Mouse (Mus musculus) kidney, embryonic 15.5 days (tissue): ENCODE measurements around the gene Sema6d. TPM values are rescaled to one million over a fixed set of nuclear protein-coding genes. Genes with fewer than 3 reads are reported as not detected.

Experiments used
- ATAC-seq: fragments of 200-750 bp; cut with Nextera tagmentation; replicated peaks from 2 replicates; pipeline ENCODE4 v1.8.0; 2017; ENCODE audit warnings: moderate TSS enrichment; ENCODE audit not compliant: low FRiP score
- H3K27ac ChIP-seq: fragments of 300-500 bp; sonication (generic); 2 replicates; pipeline ENCODE4 v1.5.1; 2015; ENCODE audit warnings: mild to moderate bottlenecking, inconsistent platforms
- H3K27me3 ChIP-seq: fragments of 300-500 bp; sonication (generic); 2 replicates; pipeline ENCODE4 v1.6.1; 2015; ENCODE audit warnings: inconsistent platforms
- H3K36me3 ChIP-seq: fragments of 300-500 bp; sonication (generic); 2 replicates; pipeline ENCODE4 v1.6.1; 2015; ENCODE audit warnings: inconsistent platforms
- H3K4me1 ChIP-seq: fragments of 300-500 bp; sonication (generic); 2 replicates; pipeline ENCODE4 v1.6.1; 2015; ENCODE audit warnings: inconsistent platforms
- H3K4me2 ChIP-seq: fragments of 300-500 bp; sonication (generic); 2 replicates; pipeline ENCODE4 v1.6.1; 2015; ENCODE audit warnings: moderate library complexity, mild to moderate bottlenecking, inconsistent platforms
- H3K4me3 ChIP-seq: fragments of 300-500 bp; sonication (generic); replicated peaks from 2 replicates; pipeline ENCODE4 v1.5.1; 2015; ENCODE audit warnings: mild to moderate bottlenecking, inconsistent platforms
- H3K9ac ChIP-seq: fragments of 300-500 bp; sonication (generic); 2 replicates; pipeline ENCODE4 v1.6.1; 2015; ENCODE audit warnings: mild to moderate bottlenecking, inconsistent platforms
- H3K9me3 ChIP-seq: fragments of 300-500 bp; sonication (generic); replicated peaks from 2 replicates; pipeline ENCODE4 v1.6.1; 2016; ENCODE audit warnings: inconsistent platforms
- WGBS: fragments of 180-500 bp; shearing (Covaris S2); methylation state at CpG from one replicate; pipeline ENCODE4 v1.1.7; 2015; ENCODE audit warnings: mixed read lengths; 5-methylcytosine and 5-hydroxymethylcytosine counted together
- polyA plus RNA-seq: library from polyadenylated mRNA; unstranded; fragments of >200 nt; fragmentation: Nextera tagmentation; extraction: Ambion mirVana; gene quantifications from 2 replicates; pipeline ENCODE4 v1.2.1, GENCODE M21; 2015

Sema6d gene
- polyA plus RNA-seq, 1 experiment from 2014 or later = 9.5 TPM

DNA sequence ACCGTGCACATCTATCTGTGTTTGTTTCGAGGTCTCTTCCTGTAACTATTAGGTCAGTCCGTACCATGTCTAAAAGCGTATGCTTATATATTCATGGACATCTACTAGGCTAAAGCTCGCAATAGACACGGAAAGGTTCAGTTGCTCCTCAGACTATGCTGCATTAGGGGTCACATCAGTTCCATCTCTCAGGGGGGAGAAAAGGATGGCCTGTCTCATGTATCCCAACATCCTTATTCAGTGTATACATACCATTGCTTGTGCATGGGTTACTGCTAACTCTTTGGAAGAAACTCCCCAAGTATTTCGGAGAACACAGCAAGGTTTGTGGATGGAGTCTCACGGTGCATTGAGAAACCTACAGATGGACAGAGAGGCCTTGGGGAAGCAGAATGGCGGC, 571.5 kb downstream of the Sema6d start:
- no peak overlapping the region for H3K9ac ChIP-seq
- no peaks in the 10 kb centered on the region for H3K9me3 ChIP-seq
- H3K4me1 ChIP-seq = peaks cover 3% of the 10 kb centered on the region; the same call in 1 of the 2 replicates
- H3K27me3 ChIP-seq = no peaks in the 10 kb centered on the region
- peaks cover 66% of the 10 kb centered on the region for H3K36me3 ChIP-seq
- WGBS = 95% methylated on average over 9 of the region's 9 CpGs
- ATAC-seq = no peak
- no peak overlapping the region for H3K4me2 ChIP-seq
- no peak overlapping the region for H3K27ac ChIP-seq
- no peak overlapping the region for H3K4me3 ChIP-seq

DNA sequence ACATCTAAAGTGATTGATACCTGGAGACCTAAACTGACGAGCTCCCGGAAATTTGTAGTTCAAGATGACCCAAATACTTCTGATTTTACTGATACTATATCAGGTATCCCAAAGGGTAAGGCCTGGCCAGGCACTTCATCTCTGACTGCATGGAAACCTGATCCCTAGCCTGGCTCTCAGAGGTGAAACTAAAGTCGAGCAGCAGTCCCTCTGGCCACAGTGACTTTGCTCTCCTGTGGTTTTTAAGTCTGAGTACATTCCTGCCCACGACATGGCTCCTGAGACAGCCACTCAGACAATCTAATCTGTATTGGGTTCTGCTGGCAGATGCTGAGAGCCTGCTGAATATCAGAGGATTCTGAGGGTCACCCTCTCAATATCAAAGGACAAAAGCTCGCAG, 572.5 kb downstream of the Sema6d start:
- Histone ChIP-seq H3K9ac (no peak overlapping the region), H3K27ac (no peak overlapping the region), H3K27me3 (no peaks in the 10 kb centered on the region), H3K36me3 (peaks cover 63% of the 10 kb centered on the region), H3K4me3 (no peak overlapping the region), H3K4me1 (no peaks in the 10 kb centered on the region), H3K9me3 (no peaks in the 10 kb centered on the region), H3K4me2 (no peak overlapping the region)
- 29% methylated on average over 5 of the region's 5 CpGs for WGBS
- ATAC-seq = peak; percentile 63; the same call in 1 of the 2 replicates

DNA sequence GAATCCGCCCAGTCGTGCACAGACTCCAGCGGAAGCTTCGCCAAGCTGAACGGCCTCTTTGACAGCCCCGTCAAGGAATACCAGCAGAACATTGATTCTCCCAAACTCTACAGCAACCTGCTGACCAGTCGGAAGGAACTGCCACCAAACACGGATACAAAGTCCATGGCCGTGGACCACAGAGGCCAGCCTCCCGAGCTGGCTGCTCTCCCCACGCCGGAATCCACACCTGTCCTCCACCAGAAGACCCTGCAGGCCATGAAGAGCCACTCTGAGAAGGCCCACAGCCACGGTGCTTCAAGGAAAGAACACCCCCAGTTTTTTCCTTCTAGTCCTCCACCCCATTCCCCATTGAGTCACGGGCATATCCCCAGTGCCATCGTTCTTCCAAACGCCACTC, 574.4 kb downstream of the Sema6d start:
- no peak overlapping the region for H3K4me3 ChIP-seq
- H3K9me3 ChIP-seq = no peaks in the 10 kb centered on the region
- H3K4me2 ChIP-seq = no peak overlapping the region
- H3K27ac ChIP-seq = no peak overlapping the region
- ATAC-seq = no peak
- no peaks in the 10 kb centered on the region for H3K27me3 ChIP-seq
- H3K36me3 ChIP-seq = peaks cover 46% of the 10 kb centered on the region
- 95% methylated on average over 16 of the region's 16 CpGs for WGBS
- H3K4me1 ChIP-seq = no peaks in the 10 kb centered on the region
- no peak overlapping the region for H3K9ac ChIP-seq

DNA sequence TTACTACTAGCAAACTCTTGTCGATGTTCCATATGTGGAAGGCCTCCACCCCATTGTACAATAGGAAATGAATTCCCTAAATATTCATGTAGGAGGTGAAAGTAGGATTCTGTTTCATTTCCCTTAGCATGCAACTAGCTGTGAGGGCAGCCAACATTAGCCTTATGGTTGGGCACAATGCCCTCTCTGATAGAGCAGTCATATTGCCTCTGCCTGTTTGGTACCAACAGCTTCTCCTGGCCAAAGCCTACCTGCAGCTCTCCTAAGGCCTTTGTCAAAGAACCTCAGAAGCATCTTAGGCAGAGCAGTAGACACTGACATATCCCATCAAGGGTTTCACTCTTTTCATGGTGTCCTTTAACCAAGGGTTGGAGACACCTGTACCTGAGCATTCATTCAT, 578.7 kb downstream of the Sema6d start:
- no peak overlapping the region for H3K9ac ChIP-seq
- H3K4me1 ChIP-seq = no peaks in the 10 kb centered on the region
- H3K36me3 ChIP-seq = peaks cover 29% of the 10 kb centered on the region
- H3K27me3 ChIP-seq = no peaks in the 10 kb centered on the region
- WGBS = 97% methylated on average over 1 of the region's 1 CpGs
- H3K9me3 ChIP-seq = no peaks in the 10 kb centered on the region
- no peak overlapping the region for H3K4me3 ChIP-seq
- no peak overlapping the region for H3K27ac ChIP-seq
- H3K4me2 ChIP-seq = no peak overlapping the region
- no peak for ATAC-seq

DNA sequence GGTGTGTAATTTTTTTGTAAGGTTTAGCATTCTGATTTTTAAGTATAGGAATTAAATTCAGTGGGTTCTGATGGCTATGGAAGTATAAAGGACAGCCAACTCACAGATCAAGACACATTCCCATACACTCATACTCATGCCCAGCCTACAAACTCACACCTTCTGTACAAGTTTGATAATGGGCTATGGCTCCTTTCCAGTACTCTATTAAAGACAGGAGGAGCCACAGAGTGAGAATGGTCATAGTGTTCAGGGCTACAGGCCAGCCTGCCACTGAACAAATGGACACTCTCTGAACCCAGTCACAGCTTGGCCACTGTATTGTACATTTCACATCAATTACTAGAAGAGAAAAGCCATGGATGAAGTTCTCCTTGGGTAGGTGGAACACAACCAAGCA, 583.3 kb downstream of the Sema6d start:
- Histone ChIP-seq H3K4me2 (no peak overlapping the region), H3K36me3 (no peaks in the 10 kb centered on the region), H3K27ac (no peak overlapping the region), H3K27me3 (no peaks in the 10 kb centered on the region), H3K4me3 (no peak overlapping the region), H3K4me1 (no peaks in the 10 kb centered on the region), H3K9me3 (no peaks in the 10 kb centered on the region), H3K9ac (no peak overlapping the region)
- no peak for ATAC-seq

DNA sequence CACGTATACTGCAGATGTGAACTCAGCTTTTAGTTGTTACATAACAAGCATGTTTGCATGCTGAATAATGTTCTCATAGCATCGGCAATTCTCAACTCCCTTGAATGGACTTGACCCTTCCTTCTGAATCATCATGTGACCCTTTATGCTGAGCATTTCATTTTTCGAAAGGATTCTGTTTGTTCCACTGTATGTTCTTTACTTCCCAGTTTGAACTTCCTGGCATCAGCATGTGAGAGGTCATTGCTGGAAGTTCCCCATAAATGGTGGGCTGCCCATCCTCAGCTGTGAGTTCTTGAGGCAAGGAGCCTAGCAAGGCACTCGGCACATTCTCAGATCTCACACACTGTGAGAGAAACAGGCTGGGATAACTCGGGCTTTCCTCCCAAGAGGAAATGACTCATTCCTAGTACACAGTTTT, 594.7 kb downstream of the Sema6d start:
- no peak overlapping the region for H3K9ac ChIP-seq
- no peak overlapping the region for H3K4me2 ChIP-seq
- WGBS = 72% methylated on average over 5 of the region's 5 CpGs
- no peaks in the 10 kb centered on the region for H3K36me3 ChIP-seq
- no peak for ATAC-seq
- H3K9me3 ChIP-seq = no peaks in the 10 kb centered on the region
- no peak overlapping the region for H3K27ac ChIP-seq
- no peaks in the 10 kb centered on the region for H3K27me3 ChIP-seq
- H3K4me1 ChIP-seq = no peaks in the 10 kb centered on the region
- H3K4me3 ChIP-seq = no peak overlapping the region

DNA sequence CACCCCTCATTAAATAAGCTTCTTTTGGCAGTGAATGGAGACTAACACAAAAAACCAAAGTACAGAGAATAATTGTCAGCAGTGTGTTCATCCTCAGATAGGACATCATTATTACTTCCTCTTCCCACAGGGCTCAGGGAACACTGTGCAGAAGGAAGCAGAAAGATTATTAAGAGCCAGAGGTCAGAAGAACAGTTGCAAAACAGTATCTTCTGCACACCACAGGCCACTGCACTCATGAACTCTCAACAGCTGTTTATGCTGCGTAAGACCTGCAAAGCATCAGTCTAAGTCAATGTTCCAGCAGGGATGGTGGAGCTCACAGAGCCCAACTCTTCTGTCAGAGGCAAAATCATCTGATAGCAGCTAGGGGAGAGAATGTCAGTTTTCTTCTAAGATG, 600.6 kb downstream of the Sema6d start:
- no peak for ATAC-seq
- WGBS = 79% methylated on average over 1 of the region's 1 CpGs
- Histone ChIP-seq H3K27me3 (no peaks in the 10 kb centered on the region), H3K36me3 (no peaks in the 10 kb centered on the region), H3K4me1 (no peaks in the 10 kb centered on the region), H3K4me3 (no peak overlapping the region), H3K9ac (no peak overlapping the region), H3K27ac (no peak overlapping the region), H3K9me3 (no peaks in the 10 kb centered on the region), H3K4me2 (no peak overlapping the region)

DNA sequence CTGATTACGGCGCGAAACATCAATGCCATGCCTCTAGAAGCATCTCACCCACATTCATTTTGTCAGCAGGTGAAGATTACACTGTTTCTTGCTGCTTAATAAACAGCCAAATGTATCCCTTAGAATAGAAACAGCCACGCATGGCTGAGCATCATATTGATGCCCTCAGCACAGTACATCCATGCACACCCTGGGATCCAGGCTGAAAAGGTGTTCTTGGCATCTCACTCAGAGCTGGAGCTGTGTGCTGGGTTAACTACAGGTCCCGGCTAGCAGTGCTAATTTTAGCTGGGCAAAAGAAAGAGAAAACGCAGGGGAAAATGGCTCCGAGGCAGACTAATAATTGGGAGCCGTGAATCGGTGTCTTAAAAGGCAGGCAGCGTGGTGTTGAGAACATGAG, 612.9 kb downstream of the Sema6d start:
- Histone ChIP-seq H3K9ac (no peak overlapping the region), H3K36me3 (no peaks in the 10 kb centered on the region), H3K27me3 (no peaks in the 10 kb centered on the region), H3K27ac (no peak overlapping the region), H3K4me3 (no peak overlapping the region), H3K9me3 (no peaks in the 10 kb centered on the region), H3K4me2 (no peak overlapping the region), H3K4me1 (peaks cover 5% of the 10 kb centered on the region; the same call in 1 of the 2 replicates)
- WGBS = 86% methylated on average over 10 of the region's 10 CpGs
- ATAC-seq = no peak

DNA sequence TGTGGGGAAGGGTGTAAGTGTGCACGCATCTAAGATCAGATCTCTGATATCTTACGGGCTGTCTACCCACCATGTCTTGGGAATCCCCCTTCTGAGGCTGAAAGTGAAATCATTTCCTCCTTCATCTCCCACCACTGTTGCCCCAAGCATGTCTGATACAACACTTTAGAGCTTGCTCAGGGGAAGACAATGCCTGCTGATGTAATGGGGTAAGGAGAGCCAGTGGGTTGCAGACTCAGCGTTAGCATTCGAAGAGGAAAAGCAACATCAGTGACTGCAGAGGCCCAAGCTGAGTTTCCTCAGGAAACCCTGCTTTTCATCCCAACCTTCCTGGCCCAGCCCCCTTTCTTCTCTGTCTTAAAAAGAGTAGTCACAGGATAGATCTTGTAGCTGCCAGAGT, 615.2 kb downstream of the Sema6d start:
- Histone ChIP-seq H3K9ac (no peak overlapping the region), H3K4me1 (peaks cover 5% of the 10 kb centered on the region; the same call in 1 of the 2 replicates), H3K36me3 (no peaks in the 10 kb centered on the region), H3K4me2 (no peak overlapping the region), H3K9me3 (no peaks in the 10 kb centered on the region), H3K27ac (peak overlapping the region; percentile 25; the same call in 1 of the 2 replicates), H3K27me3 (no peaks in the 10 kb centered on the region), H3K4me3 (no peak overlapping the region)
- ATAC-seq = peak; percentile 67
- 64% methylated on average over 4 of the region's 4 CpGs for WGBS

DNA sequence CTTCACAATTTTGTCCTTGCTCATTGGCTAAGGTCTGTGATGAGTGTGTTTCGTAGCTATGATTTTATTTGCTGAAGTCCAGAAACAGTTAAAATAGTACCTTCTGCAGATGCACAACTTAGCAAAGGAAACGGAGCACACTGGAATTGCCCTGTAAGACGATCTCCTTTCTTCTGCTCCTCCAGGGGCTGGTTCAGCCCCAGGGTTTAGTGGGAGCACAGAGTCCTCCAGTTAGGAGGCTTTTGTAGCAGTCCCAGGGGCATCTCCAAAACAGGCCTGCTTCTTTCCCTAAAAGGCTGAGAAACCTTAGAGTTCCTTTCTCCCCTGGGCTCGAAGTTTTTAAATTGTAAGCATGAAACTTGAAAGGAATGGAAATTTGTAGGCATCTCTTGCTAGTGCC, 616.0 kb downstream of the Sema6d start:
- no peak for ATAC-seq
- Histone ChIP-seq H3K4me2 (no peak overlapping the region), H3K27ac (0 out of 2 replicates have a peak overlapping the region, but pooled peaks have one; percentile 18), H3K36me3 (no peaks in the 10 kb centered on the region), H3K4me3 (no peak overlapping the region), H3K9ac (no peak overlapping the region), H3K9me3 (no peaks in the 10 kb centered on the region), H3K27me3 (no peaks in the 10 kb centered on the region), H3K4me1 (peaks cover 5% of the 10 kb centered on the region; the same call in 1 of the 2 replicates)
- 32% methylated on average over 4 of the region's 4 CpGs for WGBS

DNA sequence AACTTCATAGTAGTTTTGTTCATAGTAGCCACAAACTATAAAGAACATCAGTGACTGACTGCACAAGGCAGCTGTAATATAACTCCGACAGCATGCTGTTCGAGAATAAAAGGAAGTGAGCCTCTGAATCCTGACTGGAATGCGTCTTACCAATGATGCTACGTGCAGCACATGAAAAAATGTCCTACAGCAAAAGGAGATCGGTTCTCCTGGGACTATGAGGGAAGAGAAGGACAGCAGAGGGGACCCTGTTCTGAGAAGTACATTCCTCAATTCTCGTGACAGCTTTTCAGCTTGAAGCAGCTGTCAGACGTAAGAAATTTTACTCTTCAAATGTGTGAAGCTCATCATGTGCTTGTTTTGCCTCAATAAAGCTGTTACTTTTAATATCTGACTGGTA, 617.1 kb downstream of the Sema6d start:
- Histone ChIP-seq H3K9ac (no peak overlapping the region), H3K4me1 (peaks cover 5% of the 10 kb centered on the region; the same call in 1 of the 2 replicates), H3K27ac (no peak overlapping the region), H3K36me3 (no peaks in the 10 kb centered on the region), H3K9me3 (no peaks in the 10 kb centered on the region), H3K27me3 (no peaks in the 10 kb centered on the region), H3K4me2 (no peak overlapping the region), H3K4me3 (no peak overlapping the region)
- WGBS = 36% methylated on average over 7 of the region's 7 CpGs
- ATAC-seq = no peak
